Mouse (Mus musculus) cerebellum, postnatal 4 days (tissue): Measurements from ENCODE around the gene Lrrc15.

ENCODE experiments used
- DNase-seq, 2 experiments: peaks; one replicate each; pipeline ENCODE4 v3.0.0; 2022; ENCODE audit warnings: low spot score in 2 of 2, mixed read lengths in 1 of 2

The Lrrc15 gene

GRCm38 (mm10) chr16:30282844-30283495, at the start of gene Lrrc15:
Lrrc15 (minus strand) TSS chr16:30283256.
- DNase-seq: no peak

DNA sequence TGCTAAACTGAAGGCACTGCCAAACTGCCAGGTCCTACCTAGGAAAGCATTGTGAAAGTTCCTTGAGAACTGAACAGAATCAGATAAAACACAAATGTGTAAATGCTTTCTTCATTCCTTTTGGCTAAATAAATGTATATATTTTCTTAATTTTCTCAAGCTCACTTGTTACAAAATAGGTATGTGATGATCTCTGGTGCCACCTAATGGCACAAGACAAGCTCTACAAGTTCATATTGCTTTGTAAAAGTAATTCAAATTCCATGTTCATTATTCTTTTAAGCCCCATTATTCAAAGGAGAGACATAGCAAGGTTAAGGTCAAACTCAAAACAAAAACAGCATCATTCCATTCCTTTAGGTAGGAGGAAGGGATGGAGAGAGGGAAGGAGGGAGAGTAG, 31.2 kb upstream of the Lrrc15 start:
- DNase-seq: no peak

GRCm38 (mm10) chr16:30310647-30311046, 27.6 kb upstream of the Lrrc15 start, which contains the start of gene Gp5:
Gp5 (minus strand) TSS chr16:30310779.
- no peak for DNase-seq

- no peak for DNase-seq
Observed at GRCm38 (mm10) chr16:30310171-30310515, 27.1 kb upstream of the Lrrc15 start.

DNA sequence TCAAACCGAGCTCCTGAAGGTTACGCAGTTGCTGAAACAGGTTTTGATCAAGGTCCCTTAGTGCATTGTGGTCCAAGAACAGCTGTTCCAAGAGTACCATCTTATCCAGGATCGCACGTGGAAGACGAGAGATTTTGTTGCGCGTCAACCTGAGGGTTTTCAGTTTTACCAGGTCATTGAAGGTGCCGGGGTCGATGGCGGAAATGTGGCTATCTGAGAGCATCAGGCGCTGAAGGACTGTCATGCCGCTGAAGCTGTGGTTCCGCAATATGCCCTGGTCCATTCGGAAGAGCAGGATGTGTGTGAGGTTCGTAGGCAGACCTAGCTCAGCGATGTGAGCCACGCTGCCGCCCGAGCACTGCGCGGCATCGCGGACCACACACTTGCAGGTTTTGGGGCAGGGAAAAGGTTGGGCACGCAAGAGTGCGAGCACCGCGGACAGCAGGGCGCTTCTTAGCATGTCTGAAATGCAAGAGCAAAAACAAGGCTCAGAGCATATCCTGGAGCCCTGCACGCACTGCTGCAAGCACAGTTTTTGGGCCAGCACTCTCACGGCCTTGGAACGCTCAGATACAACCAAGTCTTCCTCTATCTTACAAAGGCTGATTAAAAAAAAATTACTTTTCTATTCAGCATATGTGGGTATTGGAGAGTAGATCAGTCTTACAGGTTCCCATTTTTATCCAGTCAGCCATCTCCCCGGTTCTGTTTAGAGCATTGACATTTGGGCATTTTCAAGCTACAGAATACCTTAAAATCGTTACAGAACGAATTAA, 26.5 kb upstream of the Lrrc15 start:
- no peak for DNase-seq

DNA sequence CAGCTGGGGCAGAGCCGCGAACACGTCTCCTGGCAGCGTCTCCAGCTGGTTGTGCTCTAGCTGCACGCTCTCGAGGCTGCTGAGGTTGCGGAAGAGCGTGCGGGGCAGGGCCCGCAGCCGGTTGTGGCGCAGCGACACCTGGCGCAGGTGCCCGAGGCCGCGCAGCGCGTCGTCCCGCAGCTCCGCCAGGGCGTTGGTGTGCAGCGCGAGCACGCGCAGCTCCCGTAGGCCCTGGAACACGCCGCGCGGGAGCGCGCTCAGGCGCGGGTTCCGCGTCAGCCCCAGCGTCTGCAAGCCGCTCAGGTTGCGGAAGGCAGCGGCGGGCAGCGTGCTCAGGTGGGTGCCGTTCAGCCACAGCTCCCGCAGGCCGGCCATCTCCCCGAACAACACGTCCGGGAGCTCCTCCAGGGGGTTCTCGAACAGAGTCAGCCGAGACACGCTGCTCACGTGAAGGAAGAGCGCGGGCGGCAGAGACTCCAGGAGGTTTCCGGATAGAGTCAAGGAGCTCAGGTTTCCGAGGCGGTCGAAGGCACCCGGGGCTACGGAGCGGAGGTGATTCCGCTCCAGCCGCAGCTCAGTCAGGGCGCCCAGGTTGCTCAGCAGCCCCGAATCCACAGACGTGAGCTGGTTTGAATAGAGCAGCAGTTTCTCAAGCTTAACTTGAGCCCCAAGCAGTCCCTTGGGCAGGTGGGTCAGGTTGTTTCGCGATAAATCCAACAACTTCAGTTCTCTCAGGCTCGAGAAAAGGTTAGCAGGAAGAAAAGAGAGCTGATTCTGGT, 25.7 kb upstream of the Lrrc15 start:
- DNase-seq: peak in 1 of 2 experiments; percentile 45

GRCm38 (mm10) chr16:30307961-30308615, 25.0 kb upstream of the Lrrc15 start:
- DNase-seq: no peak

GRCm38 (mm10) chr16:30307306-30307705, 24.2 kb upstream of the Lrrc15 start:
- no peak for DNase-seq

DNA sequence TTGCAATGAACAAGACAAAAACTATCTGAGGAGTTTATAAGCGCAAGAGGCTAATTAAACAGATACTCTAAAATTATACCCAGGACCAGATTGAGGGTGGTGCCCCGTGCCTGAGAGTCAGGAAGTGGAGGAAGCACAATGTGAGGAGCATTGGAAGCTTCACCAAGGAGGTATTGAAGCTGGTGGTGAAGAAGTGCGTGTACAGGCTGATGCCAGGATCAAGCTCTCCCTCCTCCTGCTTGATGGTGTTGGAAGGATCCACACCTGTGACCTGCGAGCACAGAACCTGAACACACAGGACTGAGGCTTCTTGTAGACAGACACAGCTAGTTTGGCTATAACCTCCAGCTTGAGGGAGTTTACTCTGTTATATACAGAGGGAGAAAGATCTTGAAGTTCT, 23.0 kb upstream of the Lrrc15 start:
- DNase-seq: no peak

- no peak for DNase-seq
Observed at GRCm38 (mm10) chr16:30304236-30304635, 21.2 kb upstream of the Lrrc15 start.

- DNase-seq: no peak
Observed at GRCm38 (mm10) chr16:30303411-30303810, 20.4 kb upstream of the Lrrc15 start.

GRCm38 (mm10) chr16:30302686-30303085, 19.6 kb upstream of the Lrrc15 start:
- DNase-seq: no peak

- no peak for DNase-seq
Observed at GRCm38 (mm10) chr16:30299711-30300277, 16.7 kb upstream of the Lrrc15 start.

GRCm38 (mm10) chr16:30297450-30297849, 14.4 kb upstream of the Lrrc15 start:
- no peak for DNase-seq

GRCm38 (mm10) chr16:30296601-30297275, 13.7 kb upstream of the Lrrc15 start:
- DNase-seq: no peak

GRCm38 (mm10) chr16:30295106-30295505, 12.1 kb upstream of the Lrrc15 start:
- no peak for DNase-seq

DNA sequence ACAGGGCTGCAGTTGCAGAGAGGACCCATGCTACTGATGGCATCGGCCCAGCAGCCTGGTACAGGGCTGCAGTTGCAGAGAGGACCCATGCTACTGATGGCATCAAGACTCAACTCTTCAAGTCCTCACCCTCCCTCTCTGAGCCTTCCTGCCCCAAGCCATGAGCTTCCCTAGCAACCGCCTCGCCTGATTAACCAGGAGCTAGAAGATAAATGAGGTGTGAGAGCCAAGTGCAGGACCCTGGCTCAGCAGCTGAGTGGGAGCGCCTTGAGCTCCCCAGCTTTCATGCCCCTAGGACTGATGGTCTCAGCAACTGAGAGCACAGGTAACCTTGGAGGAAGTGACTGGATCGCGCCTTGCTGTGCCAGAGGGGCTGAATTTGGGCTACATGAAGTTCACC, 7.4 kb upstream of the Lrrc15 start:
- no peak for DNase-seq

GRCm38 (mm10) chr16:30285701-30286100, 2.6 kb upstream of the Lrrc15 start:
- DNase-seq: no peak

DNA sequence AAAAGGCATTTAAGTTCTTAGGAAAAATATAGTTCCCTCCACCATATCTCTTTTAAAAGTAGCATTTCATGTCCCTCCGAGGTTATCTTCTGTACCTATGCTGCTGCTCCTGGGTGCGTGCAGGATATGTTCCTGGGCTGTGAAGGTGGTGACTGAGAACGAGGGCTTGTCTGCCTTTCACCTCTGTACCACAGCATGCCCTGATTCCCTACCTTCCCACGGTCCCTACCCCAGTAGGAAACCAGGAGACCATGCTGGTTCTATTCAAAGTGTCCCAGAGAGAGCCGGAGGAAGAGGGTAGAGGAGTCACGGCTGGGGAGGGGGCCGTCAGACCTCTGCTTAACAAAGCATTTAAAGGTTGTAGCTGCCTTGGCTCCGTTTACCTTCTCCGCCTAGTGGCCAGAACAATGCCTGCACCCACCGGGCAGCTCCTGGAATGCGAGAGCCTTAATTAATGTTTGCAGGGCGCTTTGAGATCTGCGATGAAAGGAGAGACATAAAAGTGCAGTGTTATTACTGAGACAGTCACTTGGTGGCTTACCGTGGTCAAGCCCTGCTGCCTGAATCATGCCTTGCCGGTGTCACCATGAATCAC, 784 bp upstream of the Lrrc15 start:
- DNase-seq: peak in 1 of 2 experiments; percentile 39

GRCm38 (mm10) chr16:30280676-30281297, 2.3 kb downstream of the Lrrc15 start:
- DNase-seq: no peak
